Mouse (Mus musculus) lung, adult 2 months (tissue): ENCODE measurements around the gene Atg7.

Experiments used
- CTCF ChIP-seq: fragments of 200-500 bp; IDR thresholded peaks from 2 replicates; pipeline ENCODE4 v1.5.1; 2011; ENCODE audit warnings: mild to moderate bottlenecking, low read length, control low read depth; ENCODE audit not compliant: insufficient read depth
- POLR2A ChIP-seq: fragments of 200-500 bp; IDR thresholded peaks from 2 replicates; pipeline ENCODE4 v1.6.1; 2011; ENCODE audit warnings: low read depth, mild to moderate bottlenecking, control low read depth, low read length, borderline replicate concordance; ENCODE audit errors: extremely low read depth

- no peak for TF ChIP-seq CTCF
- TF ChIP-seq POLR2A = no peak
Measured at GRCm38 (mm10) chr6:114862046-114862445, 219.1 kb downstream of the Atg7 start.
